Mouse (Mus musculus) hematopoietic stem cell, adult 5-6 weeks (primary cell): ENCODE results near the gene Fsd1. TPM values are rescaled to one million over a fixed set of nuclear protein-coding genes. Genes with fewer than 3 reads are reported as not detected.
A peak's percentile ranks its signal among the peaks of the same experiment; 100 is the strongest.

Experiments used
- ATAC-seq, 2 experiments: fragments of 125-278 bp in 1 of 2; replicated peaks in 1 of 2; 2 replicates each; pipeline ENCODE4 v1.8.0; 2016 to 2017; ENCODE audit warnings: inconsistent platforms in 2 of 2, mild to moderate bottlenecking in 2 of 2, moderate number of reproducible peaks in 2 of 2, low read depth in 1 of 2, moderate TSS enrichment in 1 of 2; ENCODE audit not compliant: low FRiP score in 2 of 2, poor library complexity in 2 of 2, severe bottlenecking in 2 of 2, insufficient read depth in 1 of 2, low TSS enrichment in 1 of 2
- total RNA-seq: library from RNA; stranded (forward); fragments of 172-1452, 232-1000 nt; gene quantifications from 2 replicates; pipeline ENCODE4 v1.2.3, GENCODE M21; 2017

The Fsd1 gene
- total RNA-seq, 1 experiment from 2014 or later, result not detected

DNA sequence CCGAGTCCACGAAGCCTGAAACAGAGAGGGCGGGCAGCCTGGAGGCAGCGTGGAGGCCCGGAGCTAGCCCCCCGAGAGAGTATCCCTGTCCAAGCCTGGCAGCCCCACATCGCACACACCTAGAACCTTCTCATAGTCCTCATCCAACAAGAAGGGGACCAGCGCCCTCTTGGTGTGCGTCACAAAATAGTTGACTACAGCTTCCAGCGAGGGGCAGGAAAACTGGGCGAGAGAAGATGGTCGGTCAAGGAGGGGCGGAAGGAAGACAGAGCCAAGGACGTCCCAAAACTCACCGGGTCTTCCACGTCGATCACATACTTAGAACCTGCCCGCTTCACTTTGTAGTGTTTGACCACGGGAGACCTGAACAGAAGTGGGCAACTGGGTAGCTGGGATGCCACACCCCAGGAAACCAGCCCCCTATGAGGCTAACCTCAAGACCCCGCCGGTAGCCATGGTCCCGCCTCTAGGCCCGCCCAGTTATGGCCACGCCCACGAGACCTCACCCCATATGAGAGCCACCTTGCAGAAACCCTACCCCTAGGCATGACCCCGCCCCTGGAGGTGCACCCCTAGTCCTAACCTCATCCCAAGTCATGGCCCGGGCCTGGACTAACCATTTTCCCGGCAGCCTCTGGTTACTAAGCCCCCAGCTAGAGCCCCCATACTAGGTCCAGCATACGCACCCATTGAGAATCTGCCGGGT, 13.6 kb downstream of the Fsd1 start:
- ATAC-seq, result no peak

DNA sequence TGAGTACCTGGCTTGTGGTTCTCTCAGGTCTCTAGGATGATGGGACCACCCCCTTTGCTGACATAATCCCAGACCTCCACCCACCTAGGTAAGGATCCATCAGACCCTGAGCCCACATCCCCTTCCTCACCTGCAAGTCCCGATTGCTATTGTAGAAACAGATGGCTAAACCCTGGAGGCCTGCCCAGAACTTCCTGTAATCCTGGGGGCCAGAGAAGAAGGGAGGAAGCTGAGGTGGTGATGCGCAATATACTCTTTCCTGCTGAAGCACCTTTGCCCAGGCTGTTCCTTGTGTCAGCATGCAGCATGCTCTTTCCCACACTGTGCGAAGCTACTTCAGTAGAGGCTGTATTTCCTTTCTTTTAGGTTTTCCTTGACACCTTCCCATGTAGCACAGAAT, 16.7 kb downstream of the Fsd1 start:
- peak in 1 of 2 experiments; percentile 31; a peak in 1 of 4 replicates for ATAC-seq

DNA sequence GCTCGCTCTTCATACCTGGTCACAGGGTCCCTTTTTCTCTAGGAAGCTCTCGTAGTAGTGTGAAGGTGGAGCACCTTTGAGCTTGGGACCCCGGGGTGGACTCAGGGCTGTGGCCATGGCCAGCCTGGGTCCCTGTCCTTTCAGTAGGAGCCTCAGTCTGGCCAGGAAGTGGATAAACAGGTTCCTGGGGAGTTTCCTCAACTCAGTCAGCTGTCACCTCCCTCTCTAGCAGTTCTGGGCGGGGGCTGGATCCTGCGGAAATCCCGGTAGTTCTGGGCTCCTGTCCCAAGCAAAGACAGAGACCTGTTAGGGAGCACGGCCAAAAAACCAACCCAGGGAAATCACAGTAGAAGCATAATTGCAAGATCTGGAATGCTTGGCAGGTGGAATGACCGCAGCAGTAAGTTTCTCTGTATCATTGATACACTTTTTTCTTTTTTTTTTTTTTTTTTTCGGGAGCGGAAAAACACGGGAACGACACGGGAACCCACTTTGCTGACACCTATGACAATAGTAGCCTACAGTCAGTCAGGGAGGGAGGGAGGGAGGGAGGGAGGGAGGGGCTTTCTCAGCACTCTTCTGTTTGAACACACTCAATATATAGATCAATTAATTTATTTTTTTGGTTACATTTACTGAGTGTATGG, 19.2 kb downstream of the Fsd1 start, which contains the start of the genes Stap2 and Mpnd:
Stap2 (minus strand) TSS at position 170 of the 647 bp plus-strand sequence.
Mpnd (plus strand) TSS at position 297 of the 647 bp plus-strand sequence.
- no peak for ATAC-seq

GRCm38 (mm10) chr17:56006956-56007355, 20.6 kb downstream of the Fsd1 start:
- ATAC-seq, result no peak

GRCm38 (mm10) chr17:56007444-56008355, 21.4 kb downstream of the Fsd1 start:
- no peak for ATAC-seq

DNA sequence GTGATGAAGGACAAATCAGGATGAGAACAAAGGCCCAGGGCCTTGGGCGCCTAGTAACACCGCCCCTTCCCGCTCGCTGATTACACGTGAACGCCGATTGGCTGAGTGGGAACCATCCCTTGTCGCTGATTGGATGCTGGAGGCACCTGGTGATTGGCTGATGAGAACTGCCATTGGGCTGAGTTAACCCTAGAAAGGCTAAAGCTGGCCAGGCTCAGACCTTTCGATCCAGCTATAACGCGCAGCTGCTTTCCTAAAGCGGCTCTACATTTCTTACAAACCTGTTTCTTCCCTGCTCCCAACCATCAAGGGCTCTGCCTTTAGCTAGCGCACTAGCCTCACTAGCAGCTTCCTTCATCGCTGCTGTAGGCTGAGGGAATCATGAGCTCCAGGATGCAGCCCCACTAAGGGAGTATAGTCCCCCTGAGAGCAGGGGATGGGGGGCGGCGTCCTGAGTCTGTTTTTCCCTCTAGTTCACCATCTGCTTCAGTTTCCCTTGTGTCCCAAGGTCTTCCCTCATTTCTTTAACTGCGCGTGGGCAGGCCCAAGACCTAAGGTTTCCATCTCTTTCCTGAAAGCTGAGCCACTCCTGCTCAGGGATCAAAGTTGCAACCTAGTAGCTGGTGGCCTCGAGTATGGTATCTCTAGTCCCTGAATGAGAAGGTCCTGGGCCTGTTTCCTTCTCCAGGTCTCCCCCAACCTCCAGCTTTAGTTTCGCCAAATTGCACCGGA, 22.2 kb downstream of the Fsd1 start:
- ATAC-seq, result peak; percentile 92

DNA sequence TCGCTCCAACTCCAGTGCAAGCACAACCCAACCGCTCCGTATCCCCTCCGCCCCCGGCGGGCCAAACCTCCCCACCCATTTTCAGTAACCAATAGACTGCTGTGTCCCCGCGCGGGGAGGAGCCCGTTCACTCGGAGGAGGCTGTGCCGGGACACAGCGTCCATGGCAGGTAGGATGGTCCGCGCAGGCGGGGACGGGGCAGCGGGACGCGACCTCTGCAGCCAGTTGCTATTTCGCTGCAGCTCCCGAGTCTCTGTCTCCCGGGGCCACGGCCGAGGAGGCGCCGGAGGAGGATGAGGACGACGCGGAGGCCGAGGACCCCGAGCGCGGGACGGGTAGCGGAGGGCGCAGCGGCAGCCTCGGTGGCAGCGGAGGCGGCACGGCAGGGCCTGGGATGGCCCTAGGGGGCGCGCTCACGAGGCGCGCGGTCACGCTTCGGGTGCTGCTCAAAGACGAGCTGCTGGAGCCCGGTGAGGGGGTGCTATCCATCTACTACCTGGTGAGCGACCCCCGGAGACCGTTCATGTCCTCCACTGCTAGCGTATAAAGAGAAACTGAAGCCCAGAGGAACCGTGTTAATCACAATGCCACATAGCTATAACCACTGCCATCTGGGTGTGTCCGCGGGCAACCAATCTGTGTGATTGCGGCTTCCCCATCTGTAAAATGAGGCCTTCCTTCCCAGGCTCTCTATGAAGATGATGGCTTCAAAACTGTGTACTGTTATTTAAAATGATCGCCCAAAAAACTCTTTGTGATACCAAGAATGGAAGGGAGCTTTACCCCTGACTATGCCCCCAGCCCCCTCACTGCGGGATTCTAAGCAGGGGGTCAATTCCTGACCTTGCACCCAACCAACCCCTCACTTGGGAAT, 23.0 kb downstream of the Fsd1 start:
- peak; percentile 92 to 93 for ATAC-seq

DNA sequence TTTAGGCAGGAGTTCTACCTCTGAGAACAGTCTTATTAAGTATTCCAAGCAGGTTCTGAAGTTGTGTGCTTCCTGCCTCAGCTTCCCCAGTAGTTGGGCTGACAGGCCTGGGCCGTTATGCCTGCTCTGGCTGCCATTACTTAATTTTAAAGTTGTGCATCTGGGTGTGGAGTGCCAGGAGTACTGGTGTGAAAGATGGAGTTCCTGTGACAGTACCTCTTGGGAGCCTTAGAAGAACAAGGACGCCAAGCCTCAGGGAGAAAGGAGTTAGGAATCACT, 23.6 kb downstream of the Fsd1 start:
- no peak for ATAC-seq

DNA sequence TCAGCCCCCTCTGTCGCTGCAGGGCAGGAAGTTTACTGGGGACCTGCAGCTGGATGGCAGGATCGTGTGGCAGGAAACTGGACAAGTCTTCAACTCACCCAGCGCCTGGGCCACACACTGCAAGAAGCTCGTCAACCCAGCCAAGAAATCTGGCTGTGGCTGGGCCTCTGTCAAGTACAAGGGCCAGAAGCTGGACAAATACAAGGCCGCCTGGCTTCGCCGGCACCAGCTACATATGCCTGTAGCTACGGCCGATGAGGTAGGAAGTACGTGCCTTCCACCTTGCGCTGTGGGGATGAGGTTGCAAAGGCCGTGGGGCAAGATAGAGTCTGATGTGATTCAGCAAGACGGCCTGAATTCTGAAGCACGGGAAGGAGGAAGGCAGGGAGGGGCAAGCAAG, 23.9 kb downstream of the Fsd1 start:
- ATAC-seq, result no peak

- 0 out of 4 replicates have a peak, but pooled peaks of 1 of the 2 experiments have one; percentile 21 for ATAC-seq
Measured at GRCm38 (mm10) chr17:56010681-56011080, 24.4 kb downstream of the Fsd1 start.

DNA sequence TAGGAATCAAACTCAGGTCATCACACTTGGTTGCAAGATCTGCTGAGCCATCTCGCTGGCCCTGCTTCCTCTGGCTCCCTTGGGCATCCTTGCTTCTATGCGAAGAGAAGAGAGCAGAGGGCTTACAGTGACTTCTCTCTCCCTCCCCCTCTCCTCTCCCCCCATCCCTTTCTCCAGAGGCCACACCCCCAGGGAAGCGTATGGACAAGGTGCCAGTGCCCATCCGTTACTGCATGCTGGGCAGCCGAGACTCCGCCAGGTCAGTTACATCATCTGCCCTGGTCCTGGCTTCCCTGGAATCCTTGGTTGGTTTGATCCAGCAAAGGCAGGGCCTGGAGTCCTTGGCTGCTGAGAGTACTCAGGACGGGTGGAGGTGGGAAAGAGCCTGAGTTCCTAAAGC, 25.1 kb downstream of the Fsd1 start:
- ATAC-seq, result no peak

- no peak for ATAC-seq
Measured at GRCm38 (mm10) chr17:56015293-56015692, 29.0 kb downstream of the Fsd1 start.

GRCm38 (mm10) chr17:56016382-56016781, 30.1 kb downstream of the Fsd1 start:
- ATAC-seq, result no peak

DNA sequence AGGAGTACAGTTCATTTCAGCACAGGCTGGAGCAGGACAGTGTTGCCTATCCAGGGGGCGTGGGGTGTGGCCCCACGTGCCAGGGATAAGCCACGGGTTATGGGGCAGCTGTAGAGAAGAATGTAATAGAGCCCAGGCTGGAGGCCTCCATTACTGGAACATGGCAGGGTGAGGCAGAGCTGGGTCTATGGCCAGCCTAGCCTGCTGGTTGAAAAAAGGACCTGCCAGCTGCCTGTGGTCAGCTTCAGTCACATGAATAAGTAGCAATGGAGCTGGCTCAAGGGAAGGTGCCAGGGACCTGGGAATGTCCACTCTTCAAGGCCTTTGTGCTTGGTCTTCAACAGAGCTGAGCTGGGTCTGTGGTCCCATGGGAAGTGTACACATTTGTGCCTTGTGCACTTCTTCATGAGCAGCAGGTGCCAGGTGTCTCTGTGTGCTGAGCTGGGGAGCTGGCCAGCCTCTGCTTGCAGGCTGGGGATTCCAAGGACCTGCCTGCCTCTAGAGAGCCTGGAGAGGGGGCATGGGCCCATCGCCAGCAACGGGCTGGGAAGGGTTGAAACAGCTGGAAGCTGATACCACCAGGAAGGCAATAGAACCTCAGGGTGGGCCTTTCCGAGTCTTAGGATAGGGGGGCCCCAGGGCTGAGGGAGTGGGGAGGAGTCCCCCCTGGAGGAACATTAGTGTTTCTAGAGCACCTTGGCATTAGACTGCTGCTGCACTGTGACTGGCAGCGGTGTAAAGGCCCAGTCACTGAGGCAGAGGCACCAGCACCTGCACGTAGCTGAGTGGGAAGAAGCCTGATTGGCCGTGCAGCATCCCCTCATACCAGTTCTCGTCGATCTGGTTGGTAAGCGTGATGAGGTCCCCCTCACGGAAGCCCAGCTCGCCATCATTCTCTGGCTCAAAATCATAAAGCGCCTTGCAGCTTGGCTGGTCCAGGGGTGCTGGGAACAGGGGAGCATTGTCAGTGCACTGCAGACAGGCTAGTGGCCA, 30.8 kb downstream of the Fsd1 start:
- ATAC-seq, result no peak

DNA sequence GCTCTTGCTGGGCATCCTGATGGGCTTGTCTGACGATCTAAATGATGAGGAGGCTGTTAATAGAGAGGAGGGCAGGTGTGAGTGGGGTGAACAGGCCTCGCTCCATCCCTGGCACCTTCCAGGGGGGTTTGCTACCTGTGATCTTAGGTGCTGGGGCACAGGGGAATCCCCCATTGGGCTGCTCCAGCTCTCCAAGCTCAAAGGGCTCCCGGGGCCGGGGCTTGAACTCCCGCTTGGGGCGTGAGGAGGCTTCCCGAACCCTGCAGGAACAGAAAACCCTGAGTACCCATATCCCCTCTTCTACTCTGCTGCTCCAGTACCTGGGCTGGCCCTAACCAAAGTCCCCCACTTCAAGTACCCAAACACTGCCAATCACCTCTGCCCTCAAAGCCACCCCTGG, 31.5 kb downstream of the Fsd1 start:
- no peak for ATAC-seq
